Mouse (Mus musculus) hindbrain, embryonic 16.5 days (tissue): ENCODE measurements around the gene Ilk. TPM values are rescaled to one million over a fixed set of nuclear protein-coding genes. Genes with fewer than 3 reads are reported as not detected.
A peak's percentile ranks its signal among the peaks of the same experiment; 100 is the strongest.
"Not testable (repeated sequence)": the region's sequence is repeated elsewhere in the genome, so short reads cannot be mapped to it uniquely, and the experiment has no call there.

Experiments
- ATAC-seq: fragments of 200-750 bp; cut with Nextera tagmentation; 2 replicates; pipeline ENCODE4 v1.8.0; 2017; ENCODE audit warnings: moderate TSS enrichment, moderate library complexity
- H3K27ac ChIP-seq: fragments of 300-500 bp; sonication (generic); 2 replicates; pipeline ENCODE4 v1.5.1; 2014; ENCODE audit warnings: low read depth, mild to moderate bottlenecking, control low read depth, low read length, moderate library complexity
- H3K27me3 ChIP-seq: fragments of 300-500 bp; sonication (generic); replicated peaks from 2 replicates; pipeline ENCODE4 v1.6.1; 2014; ENCODE audit warnings: low read length; ENCODE audit not compliant: control insufficient read depth, insufficient read depth
- H3K36me3 ChIP-seq: fragments of 300-500 bp; sonication (generic); 2 replicates; pipeline ENCODE4 v1.6.1; 2014; ENCODE audit warnings: mild to moderate bottlenecking, low read length, moderate library complexity, mixed read lengths; ENCODE audit not compliant: control insufficient read depth, insufficient read depth
- H3K4me1 ChIP-seq: fragments of 300-500 bp; sonication (generic); 2 replicates; pipeline ENCODE4 v1.6.1; 2014; ENCODE audit warnings: low read depth, low read length; ENCODE audit not compliant: control insufficient read depth, insufficient read depth
- H3K4me2 ChIP-seq: fragments of 300-500 bp; sonication (generic); 2 replicates; pipeline ENCODE4 v1.6.1; 2014; ENCODE audit warnings: mild to moderate bottlenecking, low read length, control low read depth, moderate library complexity
- H3K4me3 ChIP-seq: fragments of 300-500 bp; sonication (generic); 2 replicates; pipeline ENCODE4 v1.5.1; 2014; ENCODE audit warnings: mild to moderate bottlenecking, low read length, control low read depth, moderate library complexity
- H3K9ac ChIP-seq: fragments of 300-500 bp; sonication (generic); 2 replicates; pipeline ENCODE4 v1.6.1; 2014; ENCODE audit warnings: low read depth, mild to moderate bottlenecking, control low read depth, low read length, moderate library complexity
- H3K9me3 ChIP-seq: fragments of 300-500 bp; sonication (generic); 2 replicates; pipeline ENCODE4 v1.6.1; 2014; ENCODE audit warnings: mild to moderate bottlenecking, low read length, moderate library complexity; ENCODE audit not compliant: control insufficient read depth
- WGBS: fragments of 180-500 bp; shearing (Covaris S2); extraction: QIAGEN DNeasy Blood & Tissue Kit; methylation state at CpG from one replicate; pipeline ENCODE4 v1.1.7; 2014; 5-methylcytosine and 5-hydroxymethylcytosine counted together
- polyA plus RNA-seq: library from polyadenylated mRNA; unstranded; fragments of >200 nt; fragmentation: Nextera tagmentation; extraction: Ambion mirVana; gene quantifications from 2 replicates; pipeline ENCODE4 v1.2.1, GENCODE M21; 2015

Ilk gene
- polyA plus RNA-seq, 1 experiment from 2014 or later = 172 TPM

GRCm38 (mm10) chr7:105728701-105729428 lies 7.5 kb upstream of the Ilk start:
- H3K36me3 ChIP-seq = peaks cover 22% of the 10 kb centered on the region
- WGBS = 41% methylated on average over 6 of the region's 6 CpGs

DNA sequence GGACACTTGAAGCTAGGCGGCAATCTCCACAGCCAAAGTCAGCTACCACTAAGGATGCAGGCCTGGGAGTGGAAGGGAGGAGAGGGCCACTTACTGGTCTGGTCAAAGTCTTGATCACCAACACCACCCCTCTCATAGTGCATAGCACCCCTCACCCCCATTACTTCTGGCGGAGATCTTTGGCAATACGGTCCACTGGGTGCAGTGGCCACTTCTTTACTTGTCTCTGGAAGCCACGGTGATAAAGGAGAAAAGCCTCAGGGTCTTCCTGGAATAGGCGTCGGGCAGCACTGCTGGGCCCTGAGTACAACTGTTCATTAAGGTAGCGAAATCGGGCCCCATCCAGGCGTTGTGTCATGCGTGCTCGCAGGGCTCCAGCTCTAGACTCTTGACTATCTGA lies 2.6 kb upstream of the Ilk start:
- WGBS = 97% methylated on average over 11 of the region's 11 CpGs
- no peak overlapping the region for H3K9ac ChIP-seq
- peaks cover 16% of the 10 kb centered on the region for H3K4me1 ChIP-seq
- H3K4me3 ChIP-seq = no peak overlapping the region
- no peak overlapping the region for H3K27ac ChIP-seq
- no peak for ATAC-seq
- no peaks in the 10 kb centered on the region for H3K27me3 ChIP-seq
- no peak overlapping the region for H3K4me2 ChIP-seq
- no peaks in the 10 kb centered on the region for H3K9me3 ChIP-seq
- H3K36me3 ChIP-seq = peaks cover 24% of the 10 kb centered on the region

More at GRCm38 (mm10) chr7:105728701-105729428, 7.5 kb upstream of the Ilk start:
- 0 out of 2 replicates have a peak, but pooled peaks have one; percentile 5 for ATAC-seq
- Histone ChIP-seq H3K9me3 (no peaks in the 10 kb centered on the region), H3K4me3 (no peak overlapping the region), H3K27me3 (no peaks in the 10 kb centered on the region), H3K27ac (no peak overlapping the region), H3K4me1 (no peaks in the 10 kb centered on the region), H3K4me2 (no peak overlapping the region), H3K9ac (no peak overlapping the region)

DNA sequence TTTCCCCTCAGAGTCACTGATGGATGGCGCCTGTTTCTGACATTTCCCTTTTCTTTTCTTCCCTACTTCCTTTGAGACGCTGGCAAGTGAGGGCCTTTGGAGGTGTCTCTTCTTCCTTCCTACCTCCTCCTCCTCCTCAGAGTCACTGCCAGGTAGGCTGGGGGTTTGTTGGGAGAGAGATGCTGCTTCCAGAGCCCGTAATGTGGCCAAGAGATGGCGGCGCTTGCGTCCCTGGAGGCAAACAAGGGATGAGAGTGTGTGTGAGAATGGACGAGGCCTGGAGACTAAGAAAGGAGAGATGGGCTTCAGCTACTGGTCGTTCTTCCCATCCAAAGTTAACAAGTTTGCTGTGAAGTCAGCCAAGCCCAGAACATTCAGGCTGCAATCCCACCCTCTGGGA lies 1.6 kb upstream of the Ilk start:
- no peak for ATAC-seq
- H3K36me3 ChIP-seq = peaks cover 22% of the 10 kb centered on the region
- no peak overlapping the region for H3K4me2 ChIP-seq
- no peak overlapping the region for H3K27ac ChIP-seq
- H3K9me3 ChIP-seq = no peaks in the 10 kb centered on the region
- H3K4me1 ChIP-seq = peaks cover 17% of the 10 kb centered on the region
- 87% methylated on average over 8 of the region's 8 CpGs for WGBS
- no peak overlapping the region for H3K4me3 ChIP-seq
- no peak overlapping the region for H3K9ac ChIP-seq
- no peaks in the 10 kb centered on the region for H3K27me3 ChIP-seq

GRCm38 (mm10) chr7:105735464-105735863 lies 928 bp upstream of the Ilk start:
- peak overlapping the region; percentile 95 for H3K4me2 ChIP-seq
- 63% methylated on average over 4 of the region's 4 CpGs for WGBS
- H3K4me3 ChIP-seq = peak overlapping the region; percentile 76
- H3K4me1 ChIP-seq = peaks cover 17% of the 10 kb centered on the region
- H3K36me3 ChIP-seq = peaks cover 20% of the 10 kb centered on the region
- H3K9ac ChIP-seq = peak overlapping the region; percentile 90
- H3K27ac ChIP-seq, H3K9me3 ChIP-seq, H3K27me3 ChIP-seq, ATAC-seq: not testable (repeated sequence)

DNA sequence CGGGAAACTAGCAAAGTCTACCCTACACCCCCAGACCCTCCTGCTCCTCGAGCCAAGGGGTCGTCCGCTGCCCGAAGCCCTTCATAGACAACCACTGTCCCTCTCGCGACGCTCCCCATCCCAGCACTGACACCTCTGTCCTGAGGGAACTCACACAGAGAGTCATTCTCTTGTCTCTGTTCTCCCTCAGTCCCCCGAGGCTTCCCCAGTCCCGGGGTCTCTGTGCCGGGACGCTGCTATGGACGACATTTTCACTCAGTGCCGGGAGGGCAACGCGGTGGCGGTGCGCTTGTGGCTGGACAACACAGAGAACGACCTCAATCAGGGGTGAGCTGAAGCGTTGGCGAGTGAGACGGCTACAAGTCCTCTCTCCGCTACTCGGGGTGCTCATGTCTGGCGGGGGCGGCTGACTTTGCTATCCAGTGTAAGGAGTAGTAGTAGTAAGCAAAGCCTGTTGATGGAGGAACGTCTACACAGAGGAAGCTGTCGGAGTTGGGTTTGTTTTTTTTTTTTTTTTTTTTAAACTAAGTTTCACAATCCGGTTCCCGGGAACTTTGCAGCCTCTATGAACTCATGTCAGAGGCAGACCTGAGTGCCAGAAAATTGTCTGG lies 624 bp downstream of the Ilk start, which contains the start of gene Rrp8:
TSS of gene Rrp8 (minus strand) at position 475 of the 611 bp plus-strand sequence.
- peaks cover 33% of the 10 kb centered on the region for H3K36me3 ChIP-seq
- no peaks in the 10 kb centered on the region for H3K9me3 ChIP-seq
- peak within 1 kb of the TSS; percentile 95 for H3K4me2 ChIP-seq
- H3K27ac ChIP-seq = peak within 1 kb of the TSS; percentile 81
- ATAC-seq = peak; percentile 1; the same call in 1 of the 2 replicates
- under 1% methylated on average over 30 of the region's 30 CpGs for WGBS
- H3K9ac ChIP-seq = peak within 1 kb of the TSS; percentile 90
- peaks cover 17% of the 10 kb centered on the region for H3K4me1 ChIP-seq
- peak within 1 kb of the TSS; percentile 76 for H3K4me3 ChIP-seq
- no peaks in the 10 kb centered on the region for H3K27me3 ChIP-seq

DNA sequence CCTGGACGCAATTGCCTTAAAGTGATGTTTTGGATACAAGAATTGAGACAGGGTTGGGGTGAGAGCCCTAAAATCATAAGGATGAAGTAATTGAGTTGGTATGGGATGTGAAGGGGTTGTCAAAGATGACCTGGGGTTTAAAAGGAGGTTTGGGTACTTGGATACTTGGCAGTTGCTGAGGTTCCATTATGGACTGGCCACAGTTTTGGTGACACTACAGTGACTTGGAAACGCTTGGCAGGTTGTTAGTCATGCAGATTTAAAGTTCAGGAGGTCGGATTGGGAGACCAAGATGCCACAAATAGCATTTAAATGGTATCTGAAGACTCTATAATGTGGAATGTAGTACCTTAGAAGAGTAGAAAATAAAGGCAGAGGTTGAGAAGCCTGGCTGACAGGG lies 1.3 kb downstream of the Ilk start:
- Histone ChIP-seq H3K4me2 (peak overlapping the region; percentile 95), H3K9ac (peak overlapping the region; percentile 90; the same call in 1 of the 2 replicates), H3K36me3 (peaks cover 33% of the 10 kb centered on the region), H3K9me3 (no peaks in the 10 kb centered on the region), H3K27ac (no peak overlapping the region), H3K4me1 (peaks cover 17% of the 10 kb centered on the region), H3K27me3 (no peaks in the 10 kb centered on the region), H3K4me3 (peak overlapping the region; percentile 76)
- WGBS = 31% methylated on average over 3 of the region's 3 CpGs
- no peak for ATAC-seq

GRCm38 (mm10) chr7:105738286-105738685 lies 1.9 kb downstream of the Ilk start:
- H3K36me3 ChIP-seq = peaks cover 26% of the 10 kb centered on the region
- H3K9ac ChIP-seq = no peak overlapping the region
- H3K4me2 ChIP-seq = peak overlapping the region; percentile 6
- H3K9me3 ChIP-seq = no peaks in the 10 kb centered on the region
- ATAC-seq = no peak
- WGBS = 91% methylated on average over 2 of the region's 2 CpGs
- no peaks in the 10 kb centered on the region for H3K27me3 ChIP-seq
- H3K4me1 ChIP-seq = peaks cover 20% of the 10 kb centered on the region
- no peak overlapping the region for H3K4me3 ChIP-seq
- H3K27ac ChIP-seq = no peak overlapping the region

DNA sequence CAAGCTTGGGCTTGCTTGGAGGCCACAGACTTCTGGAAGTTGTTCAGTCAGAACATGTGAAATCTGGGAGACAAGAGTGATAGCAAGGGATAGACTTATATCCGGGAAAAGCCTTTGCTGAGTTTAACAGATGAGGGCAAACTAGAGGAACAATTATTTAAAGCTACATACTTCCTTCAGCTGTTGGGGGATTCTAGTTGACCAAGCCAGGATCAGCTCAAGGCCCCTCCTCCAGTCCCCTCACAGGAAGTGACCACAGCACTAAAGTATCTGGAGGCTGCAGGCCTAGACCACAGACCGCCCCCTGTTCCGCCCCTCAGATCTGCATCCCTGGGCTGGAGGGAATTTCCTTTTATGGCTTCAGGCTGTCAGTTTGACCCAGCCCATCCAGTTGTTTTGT lies 2.6 kb downstream of the Ilk start:
- Histone ChIP-seq H3K27ac (peak overlapping the region; percentile 45; the same call in 1 of the 2 replicates), H3K9ac (no peak overlapping the region), H3K27me3 (no peaks in the 10 kb centered on the region), H3K36me3 (peaks cover 20% of the 10 kb centered on the region), H3K4me2 (peak overlapping the region; percentile 6), H3K9me3 (no peaks in the 10 kb centered on the region), H3K4me3 (no peak overlapping the region), H3K4me1 (peaks cover 25% of the 10 kb centered on the region)
- no peak for ATAC-seq
- 38% methylated on average over 3 of the region's 3 CpGs for WGBS

GRCm38 (mm10) chr7:105740089-105740795 lies 3.9 kb downstream of the Ilk start:
- H3K4me1 ChIP-seq = peaks cover 21% of the 10 kb centered on the region
- WGBS = 82% methylated on average over 13 of the region's 13 CpGs

More at GRCm38 (mm10) chr7:105740089-105740795, 3.9 kb downstream of the Ilk start:
- H3K36me3 ChIP-seq = peaks cover 18% of the 10 kb centered on the region
- H3K4me3 ChIP-seq = no peak overlapping the region
- no peak overlapping the region for H3K4me2 ChIP-seq
- H3K27ac ChIP-seq = no peak overlapping the region
- H3K9ac ChIP-seq = no peak overlapping the region
- ATAC-seq = no peak
- H3K27me3 ChIP-seq = no peaks in the 10 kb centered on the region
- no peaks in the 10 kb centered on the region for H3K9me3 ChIP-seq
